Mouse (Mus musculus) thymus, adult 2 months (tissue): ENCODE measurements around the gene Tmbim7.

Experiments used
- CTCF ChIP-seq: fragments of 200-500 bp; IDR thresholded peaks from 2 replicates; pipeline ENCODE4 v1.5.1; 2012; ENCODE audit warnings: mild to moderate bottlenecking, control low read depth, low read length, moderate library complexity, borderline replicate concordance; ENCODE audit not compliant: control insufficient read depth, poor library complexity, insufficient read depth; ENCODE audit errors: extremely low read depth
- POLR2A ChIP-seq: fragments of 200-500 bp; IDR thresholded peaks from 2 replicates; pipeline ENCODE4 v1.6.1; 2012; ENCODE audit warnings: mild to moderate bottlenecking, low read length, control low read depth, moderate library complexity; ENCODE audit not compliant: control insufficient read depth, poor library complexity, insufficient read depth; ENCODE audit errors: extremely low read depth

- no peak for TF ChIP-seq POLR2A
- TF ChIP-seq CTCF = no peak
These were observed 6.1 kb downstream of the Tmbim7 start, which contains the start of gene Gatad1 for GRCm38 (mm10) chr5:3657085-3657484.
